ENCODE assay signal across 8 mouse cellular contexts in genomic region chr4:120405144-120405805, GRCm38 (mm10). TPM values are rescaled to one million over a fixed set of nuclear protein-coding genes. Genes with fewer than 3 reads are reported as not detected.
DNase-seq lines count a peak whose midpoint lies in the region; ATAC-seq and TF ChIP-seq lines count a peak whose summit lies in the region.

Scmh1 (plus strand) TSS chr4:120405281.

- peak; percentile 64 for DNase-seq in brain, adult 2 months (ENCODE audit: low read depth, low spot score)
- peak; percentile 85 for DNase-seq in heart, embryonic 10.5 days (ENCODE audit: low spot score)
- DNase-seq in liver = peak; percentile 74
- DNase-seq in midbrain, postnatal 0 days (ENCODE audit: low spot score) = peak; percentile 90
- DNase-seq in spleen, postnatal 36 days (ENCODE audit: low spot score in 2 of 2) = peak; percentile 41 to 45

- H3K9me3 ChIP-seq in heart, embryonic 10.5 days = no peaks in the 10 kb centered on the region
- H3K9me3 ChIP-seq in kidney, embryonic 14.5 days (ENCODE audit: control insufficient read depth, low read length) = no peaks in the 10 kb centered on the region
- no peaks in the 10 kb centered on the region for H3K9me3 ChIP-seq in midbrain, postnatal 0 days (ENCODE audit: low read length)

- no peaks in the 10 kb centered on the region for H3K27me3 ChIP-seq in C2C12 (ENCODE audit: control insufficient read depth, insufficient read depth, insufficient read length)
- H3K27me3 ChIP-seq in heart, embryonic 10.5 days (ENCODE audit: insufficient read depth, poor library complexity, severe bottlenecking) = no peaks in the 10 kb centered on the region
- H3K27me3 ChIP-seq in kidney, embryonic 14.5 days (ENCODE audit: control insufficient read depth, insufficient read depth, low read length) = no peaks in the 10 kb centered on the region
- H3K27me3 ChIP-seq in midbrain, postnatal 0 days (ENCODE audit: insufficient read depth, low read length) = no peaks in the 10 kb centered on the region

- no peaks in the 10 kb centered on the region for H3K36me3 ChIP-seq in C2C12 (ENCODE audit: control insufficient read depth, insufficient read depth)
- H3K36me3 ChIP-seq in heart, embryonic 10.5 days = no peaks in the 10 kb centered on the region
- H3K36me3 ChIP-seq in kidney, embryonic 14.5 days (ENCODE audit: control insufficient read depth, insufficient read depth, low read length) = no peaks in the 10 kb centered on the region
- no peaks in the 10 kb centered on the region for H3K36me3 ChIP-seq in midbrain, postnatal 0 days (ENCODE audit: insufficient read depth, low read length)

- peaks cover 9% of the 10 kb centered on the region for H3K79me2 ChIP-seq in C2C12 (ENCODE audit: control insufficient read depth, insufficient read depth)

- peak; percentile 65 for TF ChIP-seq CTCF in C2C12 (IDR thresholded peaks at IDR 0.05; ENCODE audit: control insufficient read depth, insufficient read depth, insufficient read length)
- TF ChIP-seq CTCF in midbrain, postnatal 0 days (IDR thresholded peaks at IDR 0.05) = peak; percentile 14

- peak within 1 kb of the TSS; percentile 97 for H3K9ac ChIP-seq in kidney, embryonic 14.5 days (ENCODE audit: low read depth, low read length)
- peak within 1 kb of the TSS; percentile 98 for H3K9ac ChIP-seq in midbrain, postnatal 0 days (replicated peaks; ENCODE audit: low read length, poor library complexity, severe bottlenecking)

- ATAC-seq in erythroblast, adult 5-6 weeks (replicated peaks; ENCODE audit: low FRiP score, poor library complexity, severe bottlenecking) = peak; percentile 63
- ATAC-seq in kidney, embryonic 14.5 days (ENCODE audit: low FRiP score, low TSS enrichment) = peak; percentile 86
- ATAC-seq in midbrain, postnatal 0 days (ENCODE audit: low FRiP score) = peak; percentile 88

- peak within 1 kb of the TSS; percentile 60 for H3K4me3 ChIP-seq in C2C12 (ENCODE audit: insufficient read depth, poor library complexity, severe bottlenecking)
- peak within 1 kb of the TSS; percentile 99 for H3K4me3 ChIP-seq in heart, embryonic 10.5 days
- H3K4me3 ChIP-seq in kidney, embryonic 14.5 days (ENCODE audit: low read length) = peak within 1 kb of the TSS; percentile 99
- peak within 1 kb of the TSS; percentile 99 for H3K4me3 ChIP-seq in midbrain, postnatal 0 days (ENCODE audit: low read depth, low read length)

- H3K79me3 ChIP-seq in C2C12 (ENCODE audit: low read depth) = peaks cover 7% of the 10 kb centered on the region

- peak within 1 kb of the TSS; percentile 49 for H3K4me2 ChIP-seq in kidney, embryonic 14.5 days (replicated peaks; ENCODE audit: low read depth, low read length)
- H3K4me2 ChIP-seq in midbrain, postnatal 0 days (ENCODE audit: low read depth, low read length, poor library complexity, severe bottlenecking) = peak within 1 kb of the TSS; percentile 60

- peak within 1 kb of the TSS; percentile 100 for H3K27ac ChIP-seq in heart, embryonic 10.5 days
- peak within 1 kb of the TSS; percentile 98 for H3K27ac ChIP-seq in kidney, embryonic 14.5 days (ENCODE audit: low read depth, low read length)
- H3K27ac ChIP-seq in midbrain, postnatal 0 days (ENCODE audit: low read depth, low read length) = peak within 1 kb of the TSS; percentile 91

- H3ac ChIP-seq in C2C12 (ENCODE audit: control insufficient read depth, insufficient read length, low read depth) = peak within 1 kb of the TSS; percentile 74

- WGBS in heart, embryonic 10.5 days = under 1% methylated on average over 95 of the region's 102 CpGs
- under 1% methylated on average over 66 of the region's 102 CpGs for WGBS in kidney, embryonic 14.5 days
- WGBS in midbrain, postnatal 0 days = under 1% methylated on average over 50 of the region's 102 CpGs

- peaks cover 18% of the 10 kb centered on the region for H3K4me1 ChIP-seq in heart, embryonic 10.5 days
- H3K4me1 ChIP-seq in kidney, embryonic 14.5 days (ENCODE audit: control insufficient read depth, insufficient read depth, low read length) = peaks cover 12% of the 10 kb centered on the region; the same call in 1 of the 2 replicates
- 0 out of 2 replicates have a peak, but pooled peaks cover 5% of the 10 kb centered on the region for H3K4me1 ChIP-seq in midbrain, postnatal 0 days (ENCODE audit: insufficient read depth, low read length)

TF ChIP-seq in C2C12, 6 proteins besides CTCF, POLR2A, EP300 and RAD21:
- TF ChIP-seq MYOG (IDR thresholded peaks at IDR 0.05; ENCODE audit: control insufficient read depth, extremely low read depth, insufficient read length) = no peak
- TF ChIP-seq USF1 (IDR thresholded peaks at IDR 0.05; ENCODE audit: low read depth) = no peak
- TF ChIP-seq MYOD1 (IDR thresholded peaks at IDR 0.05; ENCODE audit: control insufficient read depth, insufficient read length, low read depth) = no peak
- TF ChIP-seq FOSL1 (IDR thresholded peaks at IDR 0.05; ENCODE audit: insufficient read depth, low read length, poor library complexity, severe bottlenecking) = no peak
- no peak for TF ChIP-seq MAX (IDR thresholded peaks at IDR 0.05)
- TF ChIP-seq CEBPB (IDR thresholded peaks at IDR 0.05; ENCODE audit: low read depth) = no peak

RNA-seq across cellular contexts. Expression of gene Scmh1, which starts in this region (rescaled TPM):
- polyA plus RNA-seq in C2C12 (2012; fragmentation: generic; extraction: Trizol) = 40.9 TPM
- 7.3 and 9.8 TPM in 2 replicates for total RNA-seq in erythroblast, adult 5-6 weeks (2015; ENCODE audit: low replicate concordance)
- total RNA-seq in erythroblast, adult 5-6 weeks (2017; ENCODE audit: low replicate concordance) = 3.2 and 4.7 TPM in 2 replicates
- polyA plus RNA-seq in heart, embryonic 10.5 days (2016; fragmentation: Nextera tagmentation; extraction: Ambion mirVana) = 58.3 and 86.8 TPM in 2 replicates
- polyA plus RNA-seq in kidney, embryonic 14.5 days (2014; fragmentation: Nextera tagmentation; extraction: Ambion mirVana) = 32.8 and 50.0 TPM in 2 replicates
- total RNA-seq in midbrain, postnatal 0 days (2014; rRNA removed) = 53.6 and 57.3 TPM in 2 replicates
- 66.8 TPM in 2 replicates for polyA plus RNA-seq in midbrain, postnatal 0 days (2015; fragmentation: Nextera tagmentation; extraction: Ambion mirVana)

Comparison
In these comparisons a context has a peak if more than half of its experiments do, and no peak if none do; other contexts are left out.
1. Peak in every context shown above with its lines: DNase-seq, ATAC-seq, H3K4me3 ChIP-seq and H3K27ac ChIP-seq.